Mouse (Mus musculus) spleen, adult 2 months (tissue): ENCODE results near the gene Hsd17b14. TPM values are rescaled to one million over a fixed set of nuclear protein-coding genes. Genes with fewer than 3 reads are reported as not detected.

ENCODE experiments used
- DNase-seq, 2 experiments: peaks; one replicate each; pipeline versions ENCODE4 v3.0.0 to v3.0.0-alpha.2; 2012 to 2021; ENCODE audit warnings: low spot score in 2 of 2, low read depth in 1 of 2
- H3K27ac ChIP-seq: fragments of 200-500 bp; 2 replicates; pipeline ENCODE4 v1.5.1; 2012; ENCODE audit warnings: low read length, inconsistent platforms; ENCODE audit not compliant: insufficient read depth
- H3K27me3 ChIP-seq: fragments of 200-500 bp; 2 replicates; pipeline ENCODE4 v1.6.1; 2012; ENCODE audit warnings: mild to moderate bottlenecking, moderate library complexity, low read length, inconsistent platforms; ENCODE audit not compliant: control insufficient read depth, insufficient read depth
- H3K36me3 ChIP-seq: fragments of 200-500 bp; 2 replicates; pipeline ENCODE4 v1.6.1; 2012; ENCODE audit warnings: mild to moderate bottlenecking, low read length, inconsistent platforms; ENCODE audit not compliant: control insufficient read depth, insufficient read depth
- H3K4me1 ChIP-seq: fragments of 200-500 bp; 2 replicates; pipeline ENCODE4 v1.6.1; 2011; ENCODE audit warnings: inconsistent platforms; ENCODE audit not compliant: control insufficient read depth, insufficient read depth, insufficient read length
- H3K4me3 ChIP-seq: fragments of 200-500 bp; 2 replicates; pipeline ENCODE4 v1.5.1; 2011; ENCODE audit warnings: mild to moderate bottlenecking, inconsistent platforms; ENCODE audit not compliant: insufficient read depth, insufficient read length; ENCODE audit errors: extremely low read depth
- CTCF ChIP-seq: fragments of 200-500 bp; IDR thresholded peaks from 2 replicates; pipeline ENCODE4 v1.5.1; 2011; ENCODE audit warnings: mild to moderate bottlenecking, inconsistent platforms; ENCODE audit not compliant: insufficient read depth, insufficient read length, insufficient replicate concordance; ENCODE audit errors: extremely low read depth
- POLR2A ChIP-seq: fragments of 200-500 bp; IDR thresholded peaks from 2 replicates; pipeline ENCODE4 v1.6.1; 2011; ENCODE audit warnings: low read depth, low read length, inconsistent platforms
- WGBS: fragments of 180-500 bp; shearing (Covaris S2); methylation state at CpG from one replicate; pipeline ENCODE4 v1.1.7; 2018; 5-methylcytosine and 5-hydroxymethylcytosine counted together
- polyA plus RNA-seq: library from polyadenylated mRNA; depleted of rRNA; stranded (reverse); fragments of >200 nt; gene quantifications from 2 replicates; pipeline ENCODE4 v1.2.3, GENCODE M21; 2012; rRNA removed

Gene Hsd17b14
- polyA plus RNA-seq, 1 experiment: 1.7 TPM

- no peaks in the 10 kb centered on the region for H3K36me3 ChIP-seq
- no peaks in the 10 kb centered on the region for H3K4me1 ChIP-seq
- no peak for DNase-seq
- 80% methylated on average over 18 of the region's 18 CpGs for WGBS
- H3K27ac ChIP-seq: no peak overlapping the region
- H3K27me3 ChIP-seq: no peaks in the 10 kb centered on the region
- TF ChIP-seq POLR2A (no peak), CTCF (no peak)
- H3K4me3 ChIP-seq: no peak overlapping the region
Measured at GRCm38 (mm10) chr7:45598960-45599879, 44.5 kb downstream of the Hsd17b14 start.

- no peaks in the 10 kb centered on the region for H3K27me3 ChIP-seq
- no peak overlapping the region for H3K4me3 ChIP-seq
- H3K27ac ChIP-seq: no peak overlapping the region
- TF ChIP-seq CTCF (no peak), POLR2A (no peak)
- no peaks in the 10 kb centered on the region for H3K36me3 ChIP-seq
- WGBS: 76% methylated on average over 9 of the region's 9 CpGs
- no peaks in the 10 kb centered on the region for H3K4me1 ChIP-seq
- DNase-seq: no peak
Measured at GRCm38 (mm10) chr7:45605704-45606289, 51.1 kb downstream of the Hsd17b14 start.

GRCm38 (mm10) chr7:45609511-45609910, 54.8 kb downstream of the Hsd17b14 start:
- no peak for DNase-seq
- Histone ChIP-seq H3K4me3 (no peak overlapping the region), H3K4me1 (no peaks in the 10 kb centered on the region), H3K27me3 (no peaks in the 10 kb centered on the region), H3K36me3 (no peaks in the 10 kb centered on the region), H3K27ac (no peak overlapping the region)
- 72% methylated on average over 1 of the region's 1 CpGs for WGBS
- no peak for TF ChIP-seq POLR2A
- TF ChIP-seq CTCF: no peak

- H3K36me3 ChIP-seq: no peaks in the 10 kb centered on the region
- peaks cover 2% of the 10 kb centered on the region; the same call in 1 of the 2 replicates for H3K27me3 ChIP-seq
- H3K4me1 ChIP-seq: no peaks in the 10 kb centered on the region; the same call in 1 of the 2 replicates
- TF ChIP-seq POLR2A (no peak), CTCF (no peak)
- WGBS: 67% methylated on average over 6 of the region's 6 CpGs
- H3K27ac ChIP-seq: no peak overlapping the region
- H3K4me3 ChIP-seq: no peak overlapping the region
- no peak for DNase-seq
Measured at GRCm38 (mm10) chr7:45616277-45616676, 61.6 kb downstream of the Hsd17b14 start.

GRCm38 (mm10) chr7:45617042-45617695, 62.5 kb downstream of the Hsd17b14 start, which contains the start of gene Fut1:
Fut1 (plus strand) TSS chr7:45617289.
- TF ChIP-seq CTCF: no peak
- no peak for TF ChIP-seq POLR2A
- DNase-seq: no peak
- Histone ChIP-seq H3K27ac (no peak within 1 kb of the TSS), H3K4me3 (no peak within 1 kb of the TSS), H3K27me3 (peaks cover 2% of the 10 kb centered on the region; the same call in 1 of the 2 replicates), H3K4me1 (no peaks in the 10 kb centered on the region; the same call in 1 of the 2 replicates), H3K36me3 (no peaks in the 10 kb centered on the region)
- WGBS: 32% methylated on average over 31 of the region's 31 CpGs

Other genes starting within 250 kb of the Hsd17b14 start
- 7.9 and 10.0 TPM in 2 replicates for gene Trpm4, start 221.1 kb upstream of the Hsd17b14 start, polyA plus RNA-seq
- gene Hrc, start 219.6 kb upstream of the Hsd17b14 start, polyA plus RNA-seq: 0.04 and 0.09 TPM in 2 replicates
- 0.22 and 0.27 TPM in 2 replicates for gene Ppfia3, start 187.9 kb upstream of the Hsd17b14 start, polyA plus RNA-seq
- 0.90 and 2.1 TPM in 2 replicates for gene Lin7b, start 184.3 kb upstream of the Hsd17b14 start, polyA plus RNA-seq
- gene Snrnp70, start 159.2 kb upstream of the Hsd17b14 start, polyA plus RNA-seq: 273 and 277 TPM in 2 replicates
- gene Kcna7, start 149.2 kb upstream of the Hsd17b14 start, polyA plus RNA-seq: 0.04 and 0.05 TPM in 2 replicates
- 0.12 and 0.33 TPM in 2 replicates for gene Ntf5, start 141.2 kb upstream of the Hsd17b14 start, polyA plus RNA-seq
- not detected in 2 replicates for gene Lhb, start 134.1 kb upstream of the Hsd17b14 start, polyA plus RNA-seq
- 12.4 and 14.4 TPM in 2 replicates for gene Gys1, start 120.0 kb upstream of the Hsd17b14 start, polyA plus RNA-seq
- 55.3 and 56.0 TPM in 2 replicates for gene Ruvbl2, start 116.8 kb upstream of the Hsd17b14 start, polyA plus RNA-seq
- gene Ftl1, start 95.0 kb upstream of the Hsd17b14 start, polyA plus RNA-seq: 2,804 and 3,579 TPM in 2 replicates
- 129 and 163 TPM in 2 replicates for gene Bax, start 88.0 kb upstream of the Hsd17b14 start, polyA plus RNA-seq
- 0.04 and 0.49 TPM in 2 replicates for gene Tulp2, start 73.0 kb upstream of the Hsd17b14 start, polyA plus RNA-seq
- gene Gm45808, start 68.1 kb upstream of the Hsd17b14 start, polyA plus RNA-seq: 0.13 TPM in 1 of 2 replicates, not detected in the other
- gene Dhdh, start 66.1 kb upstream of the Hsd17b14 start, polyA plus RNA-seq: 1.5 and 1.6 TPM in 2 replicates
- gene Nucb1, start 44.5 kb upstream of the Hsd17b14 start, polyA plus RNA-seq: 171 and 188 TPM in 2 replicates
- 99.5 and 119 TPM in 2 replicates for gene Ppp1r15a, start 28.6 kb upstream of the Hsd17b14 start, polyA plus RNA-seq
- 6.5 and 7.2 TPM in 2 replicates for gene Plekha4, start 28.6 kb upstream of the Hsd17b14 start, polyA plus RNA-seq
- 50.8 and 55.6 TPM in 2 replicates for gene Bcat2, start 15.3 kb downstream of the Hsd17b14 start, polyA plus RNA-seq
- 0.90 and 2.8 TPM in 2 replicates for gene Fgf21, start 60.6 kb downstream of the Hsd17b14 start, polyA plus RNA-seq
- 0.71 and 1.1 TPM in 2 replicates for gene Fut1, start 62.4 kb downstream of the Hsd17b14 start, polyA plus RNA-seq
- 0.46 and 0.63 TPM in 2 replicates for gene Izumo1, start 66.9 kb downstream of the Hsd17b14 start, polyA plus RNA-seq
- 18.8 and 20.1 TPM in 2 replicates for gene Rasip1, start 72.6 kb downstream of the Hsd17b14 start, polyA plus RNA-seq
- 2.5 and 2.7 TPM in 2 replicates for gene Mamstr, start 85.1 kb downstream of the Hsd17b14 start, polyA plus RNA-seq
- gene Fut2, start 111.5 kb downstream of the Hsd17b14 start, polyA plus RNA-seq: 0.04 TPM in 1 of 2 replicates, not detected in the other
- 2.2 and 5.1 TPM in 2 replicates for gene Ntn5, start 129.1 kb downstream of the Hsd17b14 start, polyA plus RNA-seq
- gene Sec1, start 139.5 kb downstream of the Hsd17b14 start, polyA plus RNA-seq: 0.68 and 1.5 TPM in 2 replicates
- gene Car11, start 144.9 kb downstream of the Hsd17b14 start, polyA plus RNA-seq: 2.4 and 4.6 TPM in 2 replicates
- 20.0 and 30.1 TPM in 2 replicates for gene Dbp, start 150.2 kb downstream of the Hsd17b14 start, polyA plus RNA-seq
- 1,792 and 2,504 TPM in 2 replicates for gene Rpl18, start 160.6 kb downstream of the Hsd17b14 start, polyA plus RNA-seq
- gene Sphk2, start 163.1 kb downstream of the Hsd17b14 start, polyA plus RNA-seq: 41.0 and 56.3 TPM in 2 replicates
- 0.09 and 0.26 TPM in 2 replicates for gene Fam83e, start 166.3 kb downstream of the Hsd17b14 start, polyA plus RNA-seq
- gene Spaca4, start 170.9 kb downstream of the Hsd17b14 start, polyA plus RNA-seq: not detected in 2 replicates
- gene Lmtk3, start 228.8 kb downstream of the Hsd17b14 start, polyA plus RNA-seq: 3.6 and 3.7 TPM in 2 replicates
- 0.49 and 0.76 TPM in 2 replicates for gene Sult2b1, start 229.8 kb downstream of the Hsd17b14 start, polyA plus RNA-seq